Mouse (Mus musculus): ENCODE results near the gene Gabbr1. TPM values are rescaled to one million over a fixed set of nuclear protein-coding genes. Genes with fewer than 3 reads are reported as not detected.
"Not testable (repeated sequence)": the region's sequence is repeated elsewhere in the genome, so short reads cannot be mapped to it uniquely, and the experiment has no call there.

The Gabbr1 gene
- total RNA-seq (2017): 34.7 and 38.2 TPM in 2 replicates

DNA sequence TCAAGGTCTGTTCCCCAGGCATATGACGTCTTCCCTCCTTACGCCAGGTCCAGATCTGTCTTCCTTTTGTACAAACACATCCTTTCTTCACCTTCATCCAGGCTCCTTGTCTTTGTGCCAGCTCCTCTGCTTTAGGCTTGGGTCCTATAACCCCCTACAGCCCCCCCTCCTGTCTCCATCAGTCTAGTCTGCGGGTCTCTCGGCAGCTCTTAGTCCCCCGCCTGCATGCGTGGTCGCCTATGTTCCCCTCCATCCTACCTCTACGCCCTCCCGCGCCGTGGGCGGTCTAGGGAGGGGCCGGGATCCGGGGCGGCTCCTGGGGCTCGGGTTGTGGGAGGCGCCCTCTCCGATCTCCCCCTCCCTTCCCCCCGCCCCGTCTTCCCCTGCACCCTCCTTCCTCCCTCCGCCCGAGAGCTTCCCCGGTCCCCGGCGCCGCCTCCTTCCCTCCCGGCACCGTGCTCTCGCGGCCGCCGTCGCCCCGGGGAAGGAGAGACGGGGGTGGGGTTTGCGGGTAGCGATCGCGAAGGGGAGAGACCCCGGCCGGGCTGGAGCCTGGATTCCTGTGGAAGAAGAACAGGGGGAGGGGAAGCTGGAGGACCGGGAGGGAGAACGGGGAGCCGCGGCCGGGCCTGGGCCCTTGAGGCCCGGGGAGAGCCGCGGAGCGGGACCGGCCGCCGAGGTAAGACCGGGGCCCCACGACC is at the start of gene Gabbr1:
Gene Gabbr1 (plus strand): TSS at position 356 of the 701 bp plus-strand sequence.
- peak; percentile 63 for ATAC-seq (ENCODE audit: extremely low read depth, insufficient number of reproducible peaks, low FRiP score, poor library complexity, severe bottlenecking)

GRCm38 (mm10) chr17:36997033-36997735 is 48.6 kb upstream of the Gabbr1 start:
- peak; percentile 9; the same call in 1 of the 2 replicates for ATAC-seq (ENCODE audit: extremely low read depth, insufficient number of reproducible peaks, low FRiP score, poor library complexity, severe bottlenecking)

- ATAC-seq (ENCODE audit: extremely low read depth, insufficient number of reproducible peaks, low FRiP score, poor library complexity, severe bottlenecking): no peak
Observed at GRCm38 (mm10) chr17:36998477-36998876, 47.3 kb upstream of the Gabbr1 start.

- ATAC-seq (ENCODE audit: extremely low read depth, insufficient number of reproducible peaks, low FRiP score, poor library complexity, severe bottlenecking): no peak
Observed at GRCm38 (mm10) chr17:37000863-37001262, 44.9 kb upstream of the Gabbr1 start, which contains the start of gene Zfp57. Gene Zfp57, plus strand, starts transcription at chr17:37001163.

GRCm38 (mm10) chr17:37002364-37003330 is 43.1 kb upstream of the Gabbr1 start:
- ATAC-seq (ENCODE audit: extremely low read depth, insufficient number of reproducible peaks, low FRiP score, poor library complexity, severe bottlenecking): no peak

- ATAC-seq (ENCODE audit: extremely low read depth, insufficient number of reproducible peaks, low FRiP score, poor library complexity, severe bottlenecking): no peak
Observed at GRCm38 (mm10) chr17:37003366-37003765, 42.4 kb upstream of the Gabbr1 start.

- ATAC-seq (ENCODE audit: extremely low read depth, insufficient number of reproducible peaks, low FRiP score, poor library complexity, severe bottlenecking): no peak
Observed at GRCm38 (mm10) chr17:37008161-37008560, 37.6 kb upstream of the Gabbr1 start.

GRCm38 (mm10) chr17:37009460-37010042 is 36.2 kb upstream of the Gabbr1 start:
- ATAC-seq (ENCODE audit: extremely low read depth, insufficient number of reproducible peaks, low FRiP score, poor library complexity, severe bottlenecking): no peak

GRCm38 (mm10) chr17:37011719-37012118 is 34.0 kb upstream of the Gabbr1 start:
- ATAC-seq (ENCODE audit: extremely low read depth, insufficient number of reproducible peaks, low FRiP score, poor library complexity, severe bottlenecking): no peak

DNA sequence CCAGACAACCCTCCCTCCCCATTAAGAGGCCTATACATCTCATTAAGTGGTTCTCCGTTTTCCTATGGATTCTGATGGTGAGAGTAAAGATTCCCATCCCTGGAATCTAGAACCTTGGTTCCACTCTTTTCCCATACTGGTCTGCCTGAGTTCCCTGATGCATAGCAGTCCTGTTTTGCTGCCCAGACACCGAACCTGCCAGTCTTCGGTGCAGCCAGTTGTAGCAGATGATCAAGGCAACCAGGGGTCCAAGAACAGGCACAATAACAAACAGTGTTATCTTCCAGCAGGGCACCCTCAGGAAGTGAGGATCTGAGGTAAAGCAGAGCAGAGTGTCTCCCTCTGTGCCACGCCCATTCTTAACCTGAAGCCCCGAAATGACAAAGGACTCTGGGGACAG is 33.6 kb upstream of the Gabbr1 start:
- no peak for ATAC-seq (ENCODE audit: extremely low read depth, insufficient number of reproducible peaks, low FRiP score, poor library complexity, severe bottlenecking)

DNA sequence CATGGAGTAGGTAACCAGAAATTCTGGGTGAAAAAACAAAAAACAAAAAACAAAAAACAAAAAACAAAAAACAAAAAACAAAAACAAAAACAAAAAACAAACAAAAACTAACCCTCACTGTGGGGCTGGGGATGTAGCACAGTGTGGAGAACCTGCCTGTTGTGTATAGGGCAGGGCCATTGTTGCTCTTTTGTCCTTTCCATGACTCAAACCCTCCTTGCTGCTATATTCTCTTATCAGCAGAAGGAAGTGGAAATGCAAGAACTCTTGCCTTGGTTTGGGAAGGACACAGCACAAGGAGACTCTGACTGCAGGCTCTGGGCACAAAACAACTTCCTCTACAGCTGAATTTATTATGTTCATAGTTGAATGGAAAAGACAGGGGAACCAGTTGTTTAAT is 29.4 kb upstream of the Gabbr1 start:
- ATAC-seq (ENCODE audit: extremely low read depth, insufficient number of reproducible peaks, low FRiP score, poor library complexity, severe bottlenecking): no peak

GRCm38 (mm10) chr17:37018328-37018727 is 27.4 kb upstream of the Gabbr1 start:
- no peak for ATAC-seq (ENCODE audit: extremely low read depth, insufficient number of reproducible peaks, low FRiP score, poor library complexity, severe bottlenecking)

GRCm38 (mm10) chr17:37019242-37019641 is 26.5 kb upstream of the Gabbr1 start:
- ATAC-seq (ENCODE audit: extremely low read depth, insufficient number of reproducible peaks, low FRiP score, poor library complexity, severe bottlenecking): not testable (repeated sequence)

DNA sequence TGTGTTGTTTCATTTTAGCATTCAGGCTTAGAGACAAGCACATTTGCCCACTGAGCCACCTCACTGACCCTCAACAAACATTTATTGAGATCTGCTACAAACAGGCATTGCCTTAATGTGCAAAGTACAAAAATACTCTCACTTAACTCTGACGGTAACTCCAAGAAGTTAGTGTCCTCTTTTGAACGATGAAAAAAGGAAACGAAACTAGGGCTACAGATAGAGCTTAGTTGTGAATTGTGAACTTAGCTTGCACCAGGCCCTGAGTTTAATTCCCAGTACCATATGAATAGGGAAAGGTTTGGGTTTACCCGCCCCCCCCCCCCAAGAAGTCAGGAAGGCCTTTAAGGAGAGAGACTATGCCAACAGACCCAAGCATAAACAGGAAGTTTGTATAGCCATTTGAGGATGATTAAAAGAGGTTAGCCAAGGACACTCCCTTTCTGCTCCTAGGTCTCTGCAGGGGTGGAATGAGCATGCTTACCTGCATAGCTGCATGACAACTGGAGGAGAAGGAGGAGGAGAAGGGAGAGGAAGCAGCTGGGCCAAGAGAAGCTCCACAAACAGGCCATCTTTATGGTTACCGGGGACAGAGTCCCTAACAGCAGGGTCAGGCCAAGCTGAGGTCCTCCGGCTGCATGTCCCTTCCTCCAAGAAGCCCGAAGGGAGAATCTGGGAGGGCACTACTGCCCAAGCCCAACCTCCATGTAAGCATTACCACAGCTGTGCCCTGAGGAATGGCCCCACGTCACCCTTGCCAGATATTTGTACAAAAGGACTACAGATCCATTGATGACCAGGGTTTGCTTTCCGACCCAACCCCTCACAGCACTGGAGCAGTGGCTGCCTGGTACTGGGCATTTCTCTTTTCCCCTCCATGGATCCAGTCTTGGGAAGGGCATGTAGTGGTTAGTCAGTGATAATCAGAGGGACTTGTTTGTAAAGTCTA is 22.9 kb upstream of the Gabbr1 start, which contains the start of gene Mog:
Gene Mog (minus strand): TSS at position 771 of the 949 bp plus-strand sequence.
- 0 out of 2 replicates have a peak, but pooled peaks have one; percentile 19 for ATAC-seq (ENCODE audit: extremely low read depth, insufficient number of reproducible peaks, low FRiP score, poor library complexity, severe bottlenecking)

- ATAC-seq (ENCODE audit: extremely low read depth, insufficient number of reproducible peaks, low FRiP score, poor library complexity, severe bottlenecking): no peak
Observed at GRCm38 (mm10) chr17:37026425-37026824, 19.3 kb upstream of the Gabbr1 start.

- ATAC-seq (ENCODE audit: extremely low read depth, insufficient number of reproducible peaks, low FRiP score, poor library complexity, severe bottlenecking): no peak
Observed at GRCm38 (mm10) chr17:37027486-37027885, 18.3 kb upstream of the Gabbr1 start.

- ATAC-seq (ENCODE audit: extremely low read depth, insufficient number of reproducible peaks, low FRiP score, poor library complexity, severe bottlenecking): no peak
Observed at GRCm38 (mm10) chr17:37028212-37028611, 17.6 kb upstream of the Gabbr1 start.

- ATAC-seq (ENCODE audit: extremely low read depth, insufficient number of reproducible peaks, low FRiP score, poor library complexity, severe bottlenecking): peak; percentile 76
Observed at GRCm38 (mm10) chr17:37028683-37029120, 17.1 kb upstream of the Gabbr1 start.

All from neutrophil, adult 5-6 weeks (primary cell).